Mouse (Mus musculus): ENCODE measurements around the gene Glis1.

GRCm38 (mm10) chr4:107558801-107559200 is 124.4 kb downstream of the Glis1 start:
- TF ChIP-seq CTCF (IDR thresholded peaks at IDR 0.05; ENCODE audit: control insufficient read depth, insufficient read depth, insufficient read length) (no peak), MAX (IDR thresholded peaks at IDR 0.05) (no peak)
